Mouse (Mus musculus) MEL (cell line): Measurements from ENCODE around the gene Akr1c14.

Experiments used
- CTCF ChIP-seq, 3 experiments: IDR thresholded peaks in 2 of 3; conservative IDR thresholded peaks in 1 of 3; 2 replicates each; pipeline ENCODE4 v1.5.1; 2011 to 2012; ENCODE audit warnings: low read length in 3 of 3, low read depth in 2 of 3, mild to moderate bottlenecking in 2 of 3, improper control_type of control experiment in 1 of 3, inconsistent platforms in 1 of 3, mixed read lengths in 1 of 3, moderate library complexity in 1 of 3; ENCODE audit not compliant: control insufficient read depth in 1 of 3, insufficient read depth in 1 of 3, poor library complexity in 1 of 3, severe bottlenecking in 1 of 3
- E2F4 ChIP-seq: IDR thresholded peaks from 2 replicates; pipeline ENCODE4 v1.6.1; 2011; ENCODE audit warnings: low read depth, low read length, improper control_type of control experiment, borderline replicate concordance
- EP300 ChIP-seq, 2 experiments: IDR thresholded peaks; 2 replicates each; pipeline ENCODE4 v1.6.1; 2011; ENCODE audit warnings: improper control_type of control experiment in 2 of 2, low read length in 2 of 2, low read depth in 1 of 2, mild to moderate bottlenecking in 1 of 2
- MAFK ChIP-seq: IDR thresholded peaks from 2 replicates; pipeline ENCODE4 v1.6.1; 2011; ENCODE audit warnings: low read depth, mild to moderate bottlenecking, low read length, improper control_type of control experiment, borderline replicate concordance
- MAX ChIP-seq: IDR thresholded peaks from 2 replicates; pipeline ENCODE4 v1.6.1; 2011; ENCODE audit warnings: low read length, improper control_type of control experiment
- MAZ ChIP-seq: IDR thresholded peaks from 2 replicates; pipeline ENCODE4 v1.6.1; 2012; ENCODE audit warnings: low read depth, mild to moderate bottlenecking, inconsistent platforms, low read length, improper control_type of control experiment
- NELFE ChIP-seq: IDR thresholded peaks from 2 replicates; pipeline ENCODE4 v1.6.1; 2011; ENCODE audit warnings: low read depth, low read length, improper control_type of control experiment
- NRF1 ChIP-seq: IDR thresholded peaks from 2 replicates; pipeline ENCODE4 v1.6.1; 2014; ENCODE audit warnings: low read depth, mild to moderate bottlenecking, inconsistent platforms, low read length, improper control_type of control experiment, moderate library complexity; ENCODE audit not compliant: poor library complexity, insufficient read depth, severe bottlenecking
- POLR2A ChIP-seq, 2 experiments: IDR thresholded peaks; 2 replicates each; pipeline ENCODE4 v1.6.1; 2011 to 2012; ENCODE audit warnings: low read length in 2 of 2, mild to moderate bottlenecking in 2 of 2, control low read depth in 1 of 2, improper control_type of control experiment in 1 of 2, low read depth in 1 of 2, moderate library complexity in 1 of 2; ENCODE audit not compliant: control insufficient read depth in 1 of 2, insufficient read depth in 1 of 2, poor library complexity in 1 of 2
- POLR2AphosphoS5 ChIP-seq: IDR thresholded peaks from 2 replicates; pipeline ENCODE4 v1.6.1; 2012; ENCODE audit warnings: low read depth, borderline replicate concordance, mild to moderate bottlenecking, inconsistent platforms, low read length, moderate library complexity, mixed read lengths

GRCm38 (mm10) chr13:4056211-4056610 lies 7.4 kb downstream of the Akr1c14 start:
- TF ChIP-seq NRF1, result no peak
- TF ChIP-seq CTCF (IDR thresholded peaks at IDR 0.05 in 2 of 3, conservative IDR thresholded peaks at IDR 0.05 in 1 of 3; ENCODE audit: control insufficient read depth in 1 of 3, insufficient read depth in 1 of 3, low read depth in 2 of 3, low read length in 3 of 3, poor library complexity in 1 of 3, severe bottlenecking in 1 of 3), result no peak
- no peak for TF ChIP-seq E2F4
- no peak for TF ChIP-seq EP300 (IDR thresholded peaks at IDR 0.05; ENCODE audit: low read depth in 1 of 2, low read length in 2 of 2)
- TF ChIP-seq POLR2A (IDR thresholded peaks at IDR 0.05; ENCODE audit: control insufficient read depth in 1 of 2, insufficient read depth in 1 of 2, low read depth in 1 of 2, low read length in 2 of 2, poor library complexity in 1 of 2), result no peak
- no peak for TF ChIP-seq MAZ
- TF ChIP-seq MAFK, result no peak
- TF ChIP-seq NELFE, result no peak
- no peak for TF ChIP-seq MAX
- no peak for TF ChIP-seq POLR2AphosphoS5
